Mouse (Mus musculus) kidney, adult 2 months (tissue): ENCODE data around the gene Dnase1l3.

Source experiments
- CTCF ChIP-seq: fragments of 200-500 bp; conservative IDR thresholded peaks from 2 replicates; pipeline ENCODE4 v1.5.1; 2011; ENCODE audit warnings: low read depth, mild to moderate bottlenecking, control low read depth, low read length, moderate library complexity, mixed read lengths; ENCODE audit not compliant: insufficient read depth, insufficient read length
- POLR2A ChIP-seq: fragments of 200-500 bp; IDR thresholded peaks from one replicate; pipeline ENCODE4 v1.6.1; 2011; ENCODE audit warnings: low read depth, low read length, control low read depth

DNA sequence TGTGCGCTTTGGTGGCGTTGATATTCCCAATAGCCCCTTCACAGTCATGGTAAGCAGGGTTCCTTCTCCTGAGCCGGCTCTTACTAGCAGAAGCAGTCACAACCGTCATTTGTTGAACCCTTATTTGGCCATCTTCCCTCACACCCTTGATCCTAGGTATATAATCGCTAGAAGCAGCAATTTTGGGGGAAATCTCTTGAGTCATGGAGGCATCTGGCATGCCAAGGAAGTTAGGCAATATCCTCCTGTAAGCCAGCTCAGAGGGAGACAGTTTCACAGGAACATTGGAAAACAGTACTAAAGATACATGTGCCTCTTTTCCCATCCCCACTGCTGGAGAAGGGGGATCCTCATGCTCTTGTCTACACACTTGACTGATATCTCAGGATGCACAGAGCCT lies 75.1 kb downstream of the Dnase1l3 start:
- TF ChIP-seq CTCF (no peak), POLR2A (no peak)
